12 mouse cellular contexts compared by ENCODE assay signal in genomic region chr3:21813401-21813800, GRCm38 (mm10).
"Had no signal": no experiment of that assay in that cellular context is flagged by ENCODE, and none has a peak within 500 bp of the region (broad histone marks: within the 10 kb centered on the region; RNA-seq: fewer than 3 reads in every experiment).

No protein-coding gene starts in this region.

- DNase-seq: kidney, adult 18-20 months; kidney, postnatal 14 days; midbrain, embryonic 14.5 days; thymus, postnatal 4 days had no signal

- H3K9ac ChIP-seq: intestine, embryonic 15.5 days; liver, embryonic 15.5 days; lung, embryonic 15.5 days; neural tube, embryonic 12.5 days had no signal

- H3K9me3 ChIP-seq: intestine, embryonic 15.5 days; liver, embryonic 15.5 days; lung, embryonic 15.5 days; neural tube, embryonic 12.5 days had no signal

- ATAC-seq: intestine, embryonic 15.5 days had no signal

- H3K4me1 ChIP-seq: intestine, embryonic 15.5 days; liver, embryonic 15.5 days had no signal

- H3K27me3 ChIP-seq: intestine, embryonic 15.5 days; liver, embryonic 15.5 days; lung, embryonic 15.5 days; neural tube, embryonic 12.5 days had no signal

- H3K36me3 ChIP-seq: intestine, embryonic 15.5 days; liver, embryonic 15.5 days; lung, embryonic 15.5 days; neural tube, embryonic 12.5 days had no signal

- H3K27ac ChIP-seq: intestine, embryonic 15.5 days; left cerebral cortex, adult 2 months; liver, embryonic 15.5 days; lung, embryonic 15.5 days; neural tube, embryonic 12.5 days; stomach, postnatal 0 days had no signal

- H3K4me2 ChIP-seq: intestine, embryonic 15.5 days; liver, embryonic 11.5 days; liver, embryonic 15.5 days; lung, embryonic 15.5 days; neural tube, embryonic 12.5 days had no signal

- H3K4me3 ChIP-seq: intestine, embryonic 15.5 days; left cerebral cortex, adult 2 months; liver, embryonic 15.5 days; lung, embryonic 15.5 days; myocyte; neural tube, embryonic 12.5 days had no signal
